Mouse (Mus musculus): ENCODE measurements at regions not wholly inside any gene's neighbourhood (a gene's known extent, or its start where the extent isn't known, plus 50 kb on each side); places are given as distances from the start of the nearest gene placed in this dataset.

DNA sequence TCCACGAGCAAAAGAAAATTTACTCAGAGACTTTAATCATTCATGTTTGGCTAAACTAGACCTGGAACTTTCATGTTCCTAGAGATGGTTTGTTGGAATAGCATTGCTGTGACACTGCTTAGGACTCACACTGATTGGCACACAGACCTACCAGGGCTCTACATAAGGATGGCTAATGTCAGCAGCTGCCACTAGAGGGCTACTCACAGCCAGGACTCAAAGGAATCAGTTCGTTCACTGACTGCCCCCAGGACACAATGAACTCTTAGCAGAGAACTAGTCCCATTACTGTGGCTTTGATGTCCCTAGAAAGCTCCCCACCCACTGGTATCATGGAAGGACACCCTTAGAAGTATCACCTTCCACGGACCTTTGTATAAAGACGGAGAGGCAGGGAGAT lies 118.3 kb upstream of the Rad23b start:
- no peaks in the 10 kb centered on the region for H3K36me3 ChIP-seq (replicated peaks; ENCODE audit: control insufficient read depth, insufficient read depth, low read depth)
- no peaks in the 10 kb centered on the region for H3K9me3 ChIP-seq (ENCODE audit: control insufficient read depth, low read length)
- no peaks in the 10 kb centered on the region for H3K4me1 ChIP-seq (replicated peaks; ENCODE audit: control insufficient read depth in 2 of 2, insufficient read depth in 2 of 2, low read length in 1 of 2)
- WGBS (ENCODE audit: insufficient replicate concordance): 24% methylated on average over 4 of the region's 4 CpGs
- ATAC-seq (ENCODE audit: insufficient read depth) (no peak), DNase-seq (ENCODE audit: low read depth in 3 of 3, low spot score in 3 of 3) (no peak)
- H3K27ac ChIP-seq: no peak overlapping the region
- no peak overlapping the region for H3K4me2 ChIP-seq (ENCODE audit: low read depth)
- no peaks in the 10 kb centered on the region for H3K27me3 ChIP-seq (ENCODE audit: control insufficient read depth, insufficient read depth, low read length)
- no peak overlapping the region for H3K4me3 ChIP-seq (ENCODE audit: insufficient read depth in 1 of 2, low read depth in 2 of 2, low read length in 2 of 2)
- TF ChIP-seq CTCF (IDR thresholded peaks at IDR 0.05; ENCODE audit: low read depth) (peak; percentile 56), EP300 (IDR thresholded peaks at IDR 0.05; ENCODE audit: low read depth) (no peak)
- no peak overlapping the region for H3K9ac ChIP-seq (replicated peaks)

DNA sequence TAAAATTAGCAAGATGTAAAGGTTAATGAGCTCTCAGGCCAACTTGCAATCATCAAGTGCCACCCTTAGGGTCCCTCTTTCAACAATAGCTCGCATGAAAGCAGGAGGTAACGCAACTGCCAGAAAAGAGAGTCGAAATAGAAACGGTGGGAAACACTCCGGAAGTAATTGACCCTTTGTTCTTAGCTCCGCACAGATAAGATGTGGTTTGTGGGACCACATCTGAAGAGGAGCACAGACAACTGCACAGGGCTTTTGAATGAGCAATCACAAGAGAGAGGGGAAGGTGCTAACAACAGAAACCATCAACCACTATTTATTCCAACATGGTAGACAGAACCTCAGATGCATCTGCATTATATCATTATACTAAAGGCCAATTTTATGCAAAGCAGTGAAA lies 112.0 kb upstream of the Rad23b start:
- H3K27me3 ChIP-seq (ENCODE audit: control insufficient read depth, insufficient read depth, low read length): no peaks in the 10 kb centered on the region
- H3K4me1 ChIP-seq (replicated peaks; ENCODE audit: control insufficient read depth in 2 of 2, insufficient read depth in 2 of 2, low read length in 1 of 2): no peaks in the 10 kb centered on the region
- H3K9ac ChIP-seq (replicated peaks): no peak overlapping the region
- no peak overlapping the region for H3K27ac ChIP-seq
- no peak overlapping the region for H3K4me3 ChIP-seq (ENCODE audit: insufficient read depth in 1 of 2, low read depth in 2 of 2, low read length in 2 of 2)
- DNase-seq (ENCODE audit: low read depth in 3 of 3, low spot score in 3 of 3) (no peak), ATAC-seq (ENCODE audit: insufficient read depth) (no peak)
- WGBS (ENCODE audit: insufficient replicate concordance): 37% methylated on average over 6 of the region's 6 CpGs
- H3K9me3 ChIP-seq (ENCODE audit: control insufficient read depth, low read length): no peaks in the 10 kb centered on the region
- no peak overlapping the region for H3K4me2 ChIP-seq (ENCODE audit: low read depth)
- TF ChIP-seq CTCF (IDR thresholded peaks at IDR 0.05; ENCODE audit: low read depth) (no peak), EP300 (IDR thresholded peaks at IDR 0.05; ENCODE audit: low read depth) (no peak)
- no peaks in the 10 kb centered on the region for H3K36me3 ChIP-seq (replicated peaks; ENCODE audit: control insufficient read depth, insufficient read depth, low read depth)

- DNase-seq (ENCODE audit: low read depth in 3 of 3, low spot score in 3 of 3) (peak; percentile 10 to 25 (median 17)), ATAC-seq (ENCODE audit: insufficient read depth) (no peak)
- H3K36me3 ChIP-seq (replicated peaks; ENCODE audit: control insufficient read depth, insufficient read depth, low read depth): no peaks in the 10 kb centered on the region
- 2% methylated on average over 7 of the region's 7 CpGs for WGBS (ENCODE audit: insufficient replicate concordance)
- H3K4me3 ChIP-seq (ENCODE audit: insufficient read depth in 1 of 2, low read depth in 2 of 2, low read length in 2 of 2): no peak overlapping the region
- no peaks in the 10 kb centered on the region for H3K4me1 ChIP-seq (replicated peaks; ENCODE audit: control insufficient read depth in 2 of 2, insufficient read depth in 2 of 2, low read length in 1 of 2)
- no peak overlapping the region for H3K27ac ChIP-seq
- no peaks in the 10 kb centered on the region for H3K27me3 ChIP-seq (ENCODE audit: control insufficient read depth, insufficient read depth, low read length)
- no peak overlapping the region for H3K4me2 ChIP-seq (ENCODE audit: low read depth)
- H3K9ac ChIP-seq (replicated peaks): no peak overlapping the region
- TF ChIP-seq CTCF (IDR thresholded peaks at IDR 0.05; ENCODE audit: low read depth): peak; percentile 93
- no peak for TF ChIP-seq EP300 (IDR thresholded peaks at IDR 0.05; ENCODE audit: low read depth)
- no peaks in the 10 kb centered on the region for H3K9me3 ChIP-seq (ENCODE audit: control insufficient read depth, low read length)
These were observed 109.4 kb upstream of the Rad23b start for GRCm38 (mm10) chr4:55240450-55240849.

- WGBS (ENCODE audit: insufficient replicate concordance): 48% methylated on average over 4 of the region's 4 CpGs
- ATAC-seq (ENCODE audit: insufficient read depth) (no peak), DNase-seq (ENCODE audit: low read depth in 3 of 3, low spot score in 3 of 3) (no peak)
- TF ChIP-seq EP300 (IDR thresholded peaks at IDR 0.05; ENCODE audit: low read depth): no peak
- no peak for TF ChIP-seq CTCF (IDR thresholded peaks at IDR 0.05; ENCODE audit: low read depth)
- H3K4me3 ChIP-seq (ENCODE audit: insufficient read depth in 1 of 2, low read depth in 2 of 2, low read length in 2 of 2): no peak overlapping the region
- H3K27ac ChIP-seq: no peak overlapping the region
- no peaks in the 10 kb centered on the region for H3K36me3 ChIP-seq (replicated peaks; ENCODE audit: control insufficient read depth, insufficient read depth, low read depth)
- no peaks in the 10 kb centered on the region for H3K9me3 ChIP-seq (ENCODE audit: control insufficient read depth, low read length)
- no peaks in the 10 kb centered on the region for H3K4me1 ChIP-seq (replicated peaks; ENCODE audit: control insufficient read depth in 2 of 2, insufficient read depth in 2 of 2, low read length in 1 of 2)
- no peak overlapping the region for H3K4me2 ChIP-seq (ENCODE audit: low read depth)
- no peak overlapping the region for H3K9ac ChIP-seq (replicated peaks)
- H3K27me3 ChIP-seq (ENCODE audit: control insufficient read depth, insufficient read depth, low read length): no peaks in the 10 kb centered on the region
These were observed 107.5 kb upstream of the Rad23b start for GRCm38 (mm10) chr4:55242331-55242730.

GRCm38 (mm10) chr4:55243091-55244058 lies 106.5 kb upstream of the Rad23b start:
- H3K4me3 ChIP-seq (ENCODE audit: insufficient read depth in 1 of 2, low read depth in 2 of 2, low read length in 2 of 2): no peak overlapping the region
- 58% methylated on average over 14 of the region's 14 CpGs for WGBS (ENCODE audit: insufficient replicate concordance)
- no peaks in the 10 kb centered on the region for H3K9me3 ChIP-seq (ENCODE audit: control insufficient read depth, low read length)
- TF ChIP-seq EP300 (IDR thresholded peaks at IDR 0.05; ENCODE audit: low read depth): no peak
- H3K27me3 ChIP-seq (ENCODE audit: control insufficient read depth, insufficient read depth, low read length): no peaks in the 10 kb centered on the region
- ATAC-seq (ENCODE audit: insufficient read depth) (no peak), DNase-seq (ENCODE audit: low read depth in 3 of 3, low spot score in 3 of 3) (no peak)
- H3K4me1 ChIP-seq (replicated peaks; ENCODE audit: control insufficient read depth in 2 of 2, insufficient read depth in 2 of 2, low read length in 1 of 2): no peaks in the 10 kb centered on the region
- no peak overlapping the region for H3K9ac ChIP-seq (replicated peaks)
- H3K36me3 ChIP-seq (replicated peaks; ENCODE audit: control insufficient read depth, insufficient read depth, low read depth): no peaks in the 10 kb centered on the region
- no peak overlapping the region for H3K4me2 ChIP-seq (ENCODE audit: low read depth)
- H3K27ac ChIP-seq: no peak overlapping the region
